Mouse (Mus musculus) small intestine, adult 2 months (tissue): ENCODE measurements around the gene Plac1.

Experiments
- CTCF ChIP-seq: fragments of 200-500 bp; IDR thresholded peaks from 2 replicates; pipeline ENCODE4 v1.5.1; 2012; ENCODE audit warnings: low read depth, mild to moderate bottlenecking, control low read depth, inconsistent platforms, low read length, moderate library complexity, mixed read lengths; ENCODE audit not compliant: insufficient replicate concordance, insufficient read length; ENCODE audit errors: extremely low read depth
- POLR2A ChIP-seq: fragments of 200-500 bp; IDR thresholded peaks from 2 replicates; pipeline ENCODE4 v1.6.1; 2012; ENCODE audit warnings: low read depth, mild to moderate bottlenecking, control low read depth, inconsistent platforms, low read length, moderate library complexity

- TF ChIP-seq POLR2A, result no peak
- no peak for TF ChIP-seq CTCF
Observed at GRCm38 (mm10) chrX:53126492-53127033, 113.3 kb downstream of the Plac1 start.
